Comparison of ENCODE assay signal across 8 mouse cellular contexts in genomic region chrX:136976424-136977084, GRCm38 (mm10). TPM values are rescaled to one million over a fixed set of nuclear protein-coding genes. Genes with fewer than 3 reads are reported as not detected.
DNase-seq lines count a peak whose midpoint lies in the region; ATAC-seq and TF ChIP-seq lines count a peak whose summit lies in the region.

Gene Tmsb15l (minus strand): TSS chrX:136976869.
Gene Tmsb15b1 (minus strand): TSS chrX:136976874.

- H3K36me3 ChIP-seq in forebrain, embryonic 14.5 days (ENCODE audit: control insufficient read depth, insufficient read depth, low read length), result no peaks in the 10 kb centered on the region
- no peaks in the 10 kb centered on the region for H3K36me3 ChIP-seq in hindbrain, embryonic 15.5 days

- intact Hi-C loops in left cerebral cortex, adult 2 months (cut with DNase I), result loop anchor here (5.0 kb wide), 1 partner anchor 41 kb away; no protein-coding TSS in a partner anchor

- H3K27ac ChIP-seq in forebrain, embryonic 14.5 days (ENCODE audit: low read depth, low read length), result no peak within 1 kb of the TSS
- H3K27ac ChIP-seq in hindbrain, embryonic 15.5 days (replicated peaks), result no peak within 1 kb of the TSS
- no peak within 1 kb of the TSS for H3K27ac ChIP-seq in left cerebral cortex, adult 2 months

- no peaks in the 10 kb centered on the region for H3K9me3 ChIP-seq in forebrain, embryonic 14.5 days (replicated peaks; ENCODE audit: control insufficient read depth, low read length)
- H3K9me3 ChIP-seq in hindbrain, embryonic 15.5 days, result no peaks in the 10 kb centered on the region

- H3K4me2 ChIP-seq in forebrain, embryonic 14.5 days (ENCODE audit: low read length), result peak within 1 kb of the TSS; percentile 48
- peak within 1 kb of the TSS; percentile 60 for H3K4me2 ChIP-seq in hindbrain, embryonic 15.5 days

- no peaks in the 10 kb centered on the region for H3K4me1 ChIP-seq in forebrain, embryonic 14.5 days (ENCODE audit: control insufficient read depth, insufficient read depth, low read length)
- no peaks in the 10 kb centered on the region for H3K4me1 ChIP-seq in hindbrain, embryonic 15.5 days (replicated peaks)

- peak; percentile 91 for DNase-seq in R1 (ENCODE audit: low read depth, low spot score)
- peak; percentile 46 for DNase-seq in cerebellum, adult 11 months
- DNase-seq in forebrain, embryonic 14.5 days (ENCODE audit: low spot score), result peak; percentile 89
- DNase-seq in left cerebral cortex, adult 2 months (ENCODE audit: extremely low spot score in 1 of 2, low spot score in 2 of 2), result peak in 1 of 2 experiments; percentile 68
- peak; percentile 66 to 94 for DNase-seq in right cerebral cortex, postnatal 10 days (ENCODE audit: low spot score in 2 of 2)

- H3K27me3 ChIP-seq in forebrain, embryonic 14.5 days (replicated peaks; ENCODE audit: control insufficient read depth, insufficient read depth, low read length), result no peaks in the 10 kb centered on the region
- no peaks in the 10 kb centered on the region for H3K27me3 ChIP-seq in hindbrain, embryonic 15.5 days

- peak; percentile 100 for ATAC-seq in forebrain, embryonic 14.5 days
- ATAC-seq in hindbrain, embryonic 15.5 days (ENCODE audit: low FRiP score, low read depth), result peak; percentile 100
- peak; percentile 98 for ATAC-seq in megakaryocyte, adult 5-6 weeks (ENCODE audit: poor library complexity, severe bottlenecking)
- no peak for ATAC-seq in erythroid progenitor cell, adult 5-6 weeks (replicated peaks; ENCODE audit: low FRiP score, poor library complexity, severe bottlenecking)

- H3K4me3 ChIP-seq in forebrain, embryonic 14.5 days (ENCODE audit: low read depth, low read length), result peak within 1 kb of the TSS; percentile 35
- H3K4me3 ChIP-seq in hindbrain, embryonic 15.5 days, result peak within 1 kb of the TSS; percentile 46
- peak within 1 kb of the TSS; percentile 34 for H3K4me3 ChIP-seq in left cerebral cortex, adult 2 months

- 44% methylated on average over 15 of the region's 15 CpGs for WGBS in forebrain, embryonic 14.5 days
- 34% methylated on average over 15 of the region's 15 CpGs for WGBS in hindbrain, embryonic 15.5 days

- peak within 1 kb of the TSS; percentile 47; the same call in 1 of the 2 replicates for H3K9ac ChIP-seq in forebrain, embryonic 14.5 days (ENCODE audit: low read length)
- H3K9ac ChIP-seq in hindbrain, embryonic 15.5 days, result peak within 1 kb of the TSS; percentile 52

- TF ChIP-seq CTCF in left cerebral cortex, adult 2 months (IDR thresholded peaks at IDR 0.05), result no peak

RNA-seq across cellular contexts. Expression of gene Tmsb15l, which starts in this region (rescaled TPM):
- polyA plus RNA-seq in forebrain, embryonic 14.5 days (2014; fragmentation: Nextera tagmentation; extraction: Ambion mirVana), result 10.8 and 11.9 TPM in 2 replicates
- 7.5 and 8.4 TPM in 2 replicates for polyA plus RNA-seq in hindbrain, embryonic 15.5 days (2015; fragmentation: Nextera tagmentation; extraction: Ambion mirVana)
- total RNA-seq in left cerebral cortex, adult 2 months (2021), result 1 to 10 TPM; 3.6 to 3.8 TPM
- 2.1 TPM in 1 of 2 replicates, not detected in the other for total RNA-seq in megakaryocyte, adult 5-6 weeks (2015)
- total RNA-seq in megakaryocyte, adult 5-6 weeks (2017), result 3.9 and 10.4 TPM in 2 replicates
- total RNA-seq in erythroid progenitor cell, adult 5-6 weeks (2015; ENCODE audit: low replicate concordance), result not detected in 2 replicates
- not detected in 2 replicates for total RNA-seq in erythroid progenitor cell, adult 5-6 weeks (2017; ENCODE audit: low replicate concordance)

RNA-seq across cellular contexts. Expression of gene Tmsb15b1, which starts in this region (rescaled TPM):
- 51.4 and 61.0 TPM in 2 replicates for polyA plus RNA-seq in forebrain, embryonic 14.5 days (2014; fragmentation: Nextera tagmentation; extraction: Ambion mirVana)
- 29.2 and 36.6 TPM in 2 replicates for polyA plus RNA-seq in hindbrain, embryonic 15.5 days (2015; fragmentation: Nextera tagmentation; extraction: Ambion mirVana)
- 1 to 10 TPM; 2.8 to 7.7 TPM for total RNA-seq in left cerebral cortex, adult 2 months (2021)
- 3.6 and 5.0 TPM in 2 replicates for total RNA-seq in megakaryocyte, adult 5-6 weeks (2015)
- 1.3 and 4.1 TPM in 2 replicates for total RNA-seq in megakaryocyte, adult 5-6 weeks (2017)
- total RNA-seq in erythroid progenitor cell, adult 5-6 weeks (2015; ENCODE audit: low replicate concordance), result not detected in 2 replicates
- not detected in 2 replicates for total RNA-seq in erythroid progenitor cell, adult 5-6 weeks (2017; ENCODE audit: low replicate concordance)
